Mouse (Mus musculus): ENCODE results near the gene Tcte3.

DNA sequence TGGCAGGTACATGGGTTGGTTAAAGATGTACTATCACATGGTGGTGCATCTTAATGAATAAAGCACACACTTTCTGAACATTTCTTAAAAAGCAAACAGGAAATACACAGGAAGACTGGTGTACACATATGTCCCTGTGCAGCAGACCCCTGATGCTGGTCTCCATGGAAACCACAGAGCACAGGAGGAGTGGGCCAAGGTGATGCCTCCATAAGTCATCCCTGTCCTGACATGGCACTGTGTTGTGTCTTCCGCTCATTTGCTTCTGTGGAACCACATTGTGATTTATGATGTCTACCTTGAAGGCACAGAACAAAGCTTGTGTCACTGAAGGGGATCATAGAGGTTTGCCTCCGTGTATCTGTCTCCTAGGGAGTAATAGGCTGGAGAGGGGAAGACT, 30.9 kb upstream of the Tcte3 start:
- TF ChIP-seq EP300 (IDR thresholded peaks at IDR 0.05; ENCODE audit: insufficient read depth, low read depth, low read length) (no peak), CTCF (IDR thresholded peaks at IDR 0.05) (no peak)

Measured in heart, adult 2 months (tissue).